Mouse (Mus musculus): ENCODE measurements around the gene Car7.
"Not testable (repeated sequence)": the region's sequence is repeated elsewhere in the genome, so short reads cannot be mapped to it uniquely, and the experiment has no call there.

Car7 gene

DNA sequence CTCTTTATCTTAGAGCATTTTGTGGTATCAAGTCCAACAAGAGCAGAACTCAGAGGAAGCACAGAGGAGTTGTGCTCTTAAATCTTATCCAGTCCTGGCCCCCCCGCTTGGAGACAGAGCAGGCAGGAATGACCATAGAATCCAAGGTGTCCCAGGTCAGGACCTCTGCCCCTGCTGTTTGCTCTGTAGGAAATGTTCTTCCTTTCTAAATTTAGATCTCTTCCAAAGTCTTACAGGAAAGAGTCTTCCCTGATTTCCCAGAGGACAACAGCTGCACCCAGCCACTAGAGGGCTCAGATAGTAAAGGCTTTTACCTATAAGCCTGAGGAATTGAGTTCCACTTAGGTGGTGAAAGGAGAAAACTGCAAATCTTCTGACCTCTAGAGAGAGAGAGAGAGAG lies 35.1 kb downstream of the Car7 start:
- DNase-seq (ENCODE audit: low spot score), result peak; percentile 38

DNA sequence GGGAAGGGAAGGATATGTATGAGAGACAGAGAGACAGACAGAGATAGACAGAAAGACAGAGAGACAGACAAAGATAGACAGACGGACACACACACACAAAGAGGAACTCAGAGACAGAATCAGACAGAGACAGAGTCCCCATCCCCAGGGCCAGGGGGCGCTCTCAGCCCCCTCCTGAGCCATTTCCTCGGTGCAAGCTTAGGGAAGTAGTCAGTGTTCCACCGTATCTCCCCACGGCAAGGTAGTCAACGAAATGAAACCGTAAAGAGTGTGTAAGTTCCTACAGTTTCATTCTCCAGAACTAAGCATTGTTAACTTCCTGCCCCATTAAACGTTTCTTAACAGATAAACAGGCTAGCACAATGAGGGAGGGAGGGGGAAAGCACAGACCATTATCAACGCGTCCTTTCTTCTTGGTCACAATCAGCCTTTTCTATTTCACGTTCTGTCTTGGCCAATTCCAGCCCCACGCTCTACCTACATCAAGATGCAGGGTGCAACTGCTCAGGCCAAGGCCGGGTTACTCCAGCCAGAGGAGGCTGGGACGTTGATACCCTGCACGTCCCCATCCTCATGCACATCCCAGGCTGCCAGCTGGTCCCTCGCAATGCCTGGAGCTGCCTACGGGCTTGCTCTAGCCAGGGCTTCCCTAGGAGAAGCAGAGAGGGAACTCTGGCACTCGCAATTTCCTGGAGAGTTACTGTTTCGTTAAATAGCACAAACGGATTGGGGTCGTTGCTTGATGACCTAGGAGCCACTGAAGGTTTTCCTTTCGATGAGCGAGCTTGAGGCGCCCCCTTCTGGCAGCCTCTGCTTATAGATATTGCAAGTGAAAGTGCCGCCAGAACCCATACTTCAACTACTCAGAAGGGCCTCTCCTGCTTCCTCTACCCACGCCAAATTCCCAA lies 36.2 kb downstream of the Car7 start:
- DNase-seq (ENCODE audit: low spot score), result peak; percentile 79

DNA sequence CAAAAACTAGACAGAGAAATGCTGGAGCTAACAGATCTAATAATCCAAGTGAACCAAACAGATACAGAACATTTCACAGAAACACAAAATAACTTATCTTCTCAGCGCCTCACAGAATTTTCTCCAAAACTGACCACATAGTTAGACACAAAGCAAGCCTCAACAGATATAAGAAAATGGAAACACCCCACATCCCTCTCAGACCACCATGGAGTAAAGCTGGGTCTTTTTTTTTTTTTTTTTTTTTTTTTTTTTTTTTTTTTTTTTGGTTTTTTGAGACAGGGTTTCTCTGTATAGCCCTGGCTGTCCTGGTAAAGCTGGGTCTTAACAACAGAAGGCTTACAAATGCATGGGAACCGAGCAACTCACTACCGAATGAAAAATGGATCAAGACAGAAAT lies 42.3 kb downstream of the Car7 start:
- DNase-seq (ENCODE audit: low spot score), result no peak

DNA sequence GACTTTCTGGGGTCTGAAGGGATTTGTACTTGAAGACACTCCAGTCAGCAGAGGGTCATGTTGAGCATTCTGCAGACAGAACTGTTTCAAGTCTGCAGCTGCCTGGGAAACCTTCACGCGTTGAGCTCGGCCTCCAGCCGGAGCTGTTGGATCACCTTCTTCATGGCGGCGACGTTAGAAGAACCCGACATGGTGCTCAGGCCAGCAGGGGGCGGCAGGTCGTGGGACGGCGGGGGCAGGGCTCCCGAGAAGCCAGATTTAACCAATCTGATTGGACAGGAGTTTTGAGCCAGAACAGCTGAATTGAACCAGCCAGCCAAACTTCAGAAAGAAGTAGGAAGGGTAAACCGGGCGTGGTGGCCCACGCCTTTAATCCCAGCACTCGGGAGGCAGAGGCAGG lies 43.1 kb downstream of the Car7 start:
- not testable (repeated sequence) for DNase-seq (ENCODE audit: low spot score)

DNA sequence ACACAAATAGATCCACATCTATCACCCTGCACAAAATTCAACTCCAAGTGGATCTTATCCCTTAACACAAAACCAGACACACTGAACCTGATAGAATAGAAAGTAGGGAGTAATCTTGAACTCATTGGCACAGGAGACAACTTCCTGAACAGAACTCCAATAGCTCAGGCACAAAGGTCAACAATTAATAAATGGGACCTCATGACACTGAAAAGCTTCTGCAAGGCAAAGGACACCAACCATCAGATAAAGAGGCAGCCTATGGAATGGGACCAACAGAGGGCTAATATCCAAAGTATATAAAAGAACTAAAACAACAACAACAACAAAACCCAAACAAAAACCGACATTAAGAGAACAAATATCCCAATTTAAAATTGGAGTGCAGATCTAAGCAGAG lies 50.0 kb downstream of the Car7 start:
- no peak for DNase-seq (ENCODE audit: low spot score)

DNA sequence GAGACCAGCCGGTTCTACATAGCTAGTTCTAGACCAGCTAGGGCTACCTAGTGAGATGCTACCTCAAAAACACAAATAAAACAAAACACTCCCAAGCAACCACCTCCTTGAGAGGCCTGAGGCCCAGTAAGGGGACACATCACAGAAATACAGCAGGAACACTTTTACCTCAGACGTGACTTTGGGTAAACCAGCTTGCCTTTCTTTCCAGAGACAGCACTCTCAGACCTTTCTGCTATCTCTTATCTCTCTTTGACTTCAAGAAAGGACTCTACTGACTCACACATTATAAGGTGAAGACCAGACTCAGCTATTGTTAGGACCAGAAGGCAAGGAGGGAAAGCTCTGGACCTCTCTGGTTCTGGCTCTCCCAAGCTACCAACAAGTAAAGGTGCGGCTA lies 55.8 kb downstream of the Car7 start:
- DNase-seq (ENCODE audit: low spot score), result no peak

DNA sequence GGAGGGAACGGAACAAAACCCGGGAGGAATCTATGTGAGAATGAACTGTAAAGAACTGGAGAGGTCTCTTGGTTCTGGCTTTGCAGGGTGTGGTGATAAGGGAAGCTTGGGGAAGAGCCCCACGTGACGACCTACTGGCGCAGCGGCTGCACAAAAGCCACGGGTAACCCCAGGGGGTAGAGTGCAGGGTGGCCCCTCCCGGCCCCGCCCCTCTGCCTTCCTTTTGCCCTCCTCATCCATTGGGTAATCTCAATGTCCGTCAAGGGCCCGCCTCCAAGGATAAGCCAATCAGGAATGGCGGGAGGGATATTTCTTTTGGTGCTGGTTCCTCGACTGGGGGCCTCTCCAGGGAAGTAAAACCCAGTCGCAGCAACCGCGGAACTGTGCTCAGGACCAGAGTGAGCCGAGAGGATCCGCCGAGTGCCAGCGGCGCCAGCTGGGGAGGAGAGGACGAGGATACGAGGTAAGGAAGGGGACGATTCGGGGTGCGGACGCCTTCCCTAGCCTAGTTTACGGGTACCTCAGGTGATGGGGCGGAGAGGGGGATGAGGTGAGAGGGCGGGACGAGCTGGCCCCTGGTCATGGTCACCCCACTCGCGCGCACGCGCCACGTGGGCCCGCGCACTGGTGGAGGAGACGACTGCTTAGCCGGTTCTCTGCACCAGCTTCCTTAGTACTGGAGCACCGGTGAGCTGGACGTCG lies 56.8 kb downstream of the Car7 start, which contains the start of gene Pdp2:
Gene Pdp2, plus strand, starts transcription at position 319 of the 702 bp plus-strand sequence.
- DNase-seq (ENCODE audit: low spot score), result peak; percentile 90

DNA sequence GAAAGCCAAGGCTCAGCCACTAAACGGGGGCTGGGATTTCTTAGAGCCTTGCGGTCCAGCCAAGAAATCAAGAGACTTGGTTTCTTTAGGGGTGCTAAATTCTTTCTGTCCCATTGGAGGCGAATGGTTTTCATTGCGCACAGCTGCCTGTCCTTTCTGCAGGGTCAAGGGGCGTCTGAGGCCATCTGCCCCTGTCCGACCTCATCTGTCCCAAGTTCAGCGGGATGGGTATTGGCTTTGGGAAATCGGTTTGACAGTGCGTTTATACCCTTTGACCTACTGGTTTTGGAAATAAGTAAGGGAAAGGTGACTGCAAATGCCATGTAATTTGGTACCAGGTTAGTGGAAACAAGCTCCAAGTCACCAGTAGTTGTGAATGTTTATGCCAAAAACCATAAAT lies 57.4 kb downstream of the Car7 start:
- DNase-seq (ENCODE audit: low spot score), result no peak

DNA sequence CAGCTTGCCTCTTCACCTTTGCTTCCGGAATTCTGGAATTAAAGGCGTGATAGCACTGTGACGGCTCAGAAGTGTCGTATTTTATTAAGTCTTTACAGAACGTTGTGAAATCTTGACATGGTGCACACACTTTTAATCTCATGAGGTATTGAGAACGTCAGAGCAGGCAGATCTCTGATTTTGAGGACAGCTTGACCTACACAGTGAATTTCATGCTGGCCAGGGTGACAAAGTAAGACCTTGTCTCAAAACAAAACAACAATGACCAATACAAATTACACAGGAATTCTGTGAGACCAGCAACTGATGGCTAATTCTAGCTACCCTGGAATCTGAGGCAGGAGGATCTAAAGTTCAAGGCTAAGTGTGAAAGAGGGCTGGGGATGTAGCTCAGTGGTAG lies 58.1 kb downstream of the Car7 start:
- no peak for DNase-seq (ENCODE audit: low spot score)

DNA sequence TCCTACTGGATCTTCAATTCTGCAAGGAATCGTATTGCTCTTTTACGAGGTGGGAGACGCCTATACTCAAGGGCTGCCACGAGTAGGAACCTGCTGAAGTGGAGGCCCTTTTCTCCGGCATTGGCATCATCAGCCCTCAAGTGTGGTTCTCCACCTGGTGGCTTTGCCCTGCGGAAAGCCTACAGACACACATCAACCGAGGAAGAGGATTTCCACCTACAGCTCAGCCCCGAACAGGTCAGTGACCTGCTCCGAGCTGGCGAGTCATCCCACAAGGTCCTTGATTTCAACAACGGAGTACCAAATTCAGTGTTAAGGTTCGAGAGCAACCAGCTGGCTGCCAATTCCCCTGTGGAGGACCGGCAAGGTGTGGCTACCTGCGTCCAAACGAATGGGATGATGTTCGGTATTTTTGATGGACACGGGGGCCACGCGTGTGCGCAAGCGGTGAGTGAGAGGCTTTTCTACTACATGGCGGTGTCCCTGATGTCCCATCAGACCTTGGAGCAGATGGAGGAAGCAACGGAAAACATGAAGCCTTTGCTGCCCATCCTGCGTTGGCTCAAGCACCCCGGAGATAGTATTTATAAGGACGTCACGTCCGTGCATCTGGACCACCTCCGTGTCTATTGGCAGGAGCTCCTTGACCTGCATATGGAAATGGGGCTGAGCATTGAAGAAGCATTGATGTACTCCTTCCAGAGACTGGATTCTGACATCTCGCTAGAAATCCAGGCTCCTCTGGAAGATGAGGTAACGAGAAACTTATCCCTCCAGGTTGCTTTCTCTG lies 59.2 kb downstream of the Car7 start:
- no peak for DNase-seq (ENCODE audit: low spot score)

DNA sequence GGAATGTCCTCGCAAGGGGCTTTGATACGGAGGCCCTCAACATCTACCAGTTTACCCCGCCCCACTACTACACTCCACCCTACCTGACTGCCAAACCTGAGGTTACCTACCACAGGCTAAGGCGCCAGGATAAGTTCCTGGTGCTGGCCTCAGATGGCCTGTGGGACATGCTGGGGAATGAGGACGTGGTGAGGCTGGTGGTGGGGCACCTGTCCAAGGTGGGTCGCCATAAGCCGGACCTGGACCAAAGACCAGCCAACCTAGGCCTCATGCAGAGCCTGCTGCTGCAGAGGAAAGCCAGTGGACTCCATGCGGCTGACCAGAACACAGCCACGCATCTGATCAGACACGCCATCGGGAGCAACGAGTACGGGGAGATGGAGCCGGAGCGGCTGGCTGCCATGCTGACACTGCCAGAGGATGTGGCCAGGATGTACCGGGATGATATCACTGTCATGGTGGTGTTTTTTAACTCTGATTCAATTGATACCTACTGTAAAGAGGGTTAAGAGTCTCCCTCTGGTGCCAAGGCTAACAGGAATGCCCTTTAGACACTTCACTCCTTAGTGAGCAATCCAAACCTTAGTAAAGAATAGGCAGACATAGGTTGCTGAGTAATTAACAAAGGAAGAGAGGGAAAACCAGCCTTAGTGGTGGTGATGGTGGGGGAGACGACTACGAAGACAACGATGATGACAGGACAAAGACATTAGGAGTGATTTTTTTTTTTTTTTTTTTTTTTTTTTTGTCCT lies 60.3 kb downstream of the Car7 start:
- DNase-seq (ENCODE audit: low spot score), result no peak

DNA sequence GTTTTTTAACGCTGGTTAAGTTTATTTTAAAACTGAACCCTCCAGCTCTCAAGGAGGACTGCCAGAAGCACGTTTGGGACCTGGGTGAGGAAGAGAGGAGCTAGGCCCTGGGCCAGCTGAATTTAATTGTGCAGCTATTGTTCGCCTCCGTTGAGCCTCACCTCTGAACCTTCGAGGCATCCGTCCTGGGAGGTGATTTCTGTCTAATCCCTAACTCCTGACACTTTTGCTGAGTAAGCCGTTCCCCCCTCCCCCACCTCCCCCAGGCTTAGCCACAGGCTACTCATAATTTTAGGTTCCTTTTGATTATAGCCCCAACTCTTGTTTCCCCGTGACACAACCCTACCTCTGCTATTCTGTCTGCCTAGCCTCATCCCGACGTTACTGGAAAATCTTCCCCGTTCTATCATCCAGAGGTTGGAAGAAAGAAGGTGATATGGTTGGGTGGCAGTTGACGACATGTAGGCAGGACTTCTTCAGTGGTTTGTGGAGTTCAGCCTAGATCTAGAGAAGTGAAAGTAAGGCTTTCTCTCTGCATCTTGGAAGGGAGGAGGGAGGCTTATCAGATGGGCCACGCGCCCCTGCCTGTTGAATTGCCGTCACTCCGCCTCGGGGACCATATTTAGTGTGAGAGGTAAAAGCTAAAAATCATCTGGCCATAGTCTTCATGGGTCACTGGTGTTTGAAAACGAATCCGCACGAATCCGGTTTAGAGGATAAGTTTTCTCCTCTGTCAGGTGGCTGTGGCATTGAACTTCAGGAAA lies 61.5 kb downstream of the Car7 start:
- DNase-seq (ENCODE audit: low spot score), result no peak

DNA sequence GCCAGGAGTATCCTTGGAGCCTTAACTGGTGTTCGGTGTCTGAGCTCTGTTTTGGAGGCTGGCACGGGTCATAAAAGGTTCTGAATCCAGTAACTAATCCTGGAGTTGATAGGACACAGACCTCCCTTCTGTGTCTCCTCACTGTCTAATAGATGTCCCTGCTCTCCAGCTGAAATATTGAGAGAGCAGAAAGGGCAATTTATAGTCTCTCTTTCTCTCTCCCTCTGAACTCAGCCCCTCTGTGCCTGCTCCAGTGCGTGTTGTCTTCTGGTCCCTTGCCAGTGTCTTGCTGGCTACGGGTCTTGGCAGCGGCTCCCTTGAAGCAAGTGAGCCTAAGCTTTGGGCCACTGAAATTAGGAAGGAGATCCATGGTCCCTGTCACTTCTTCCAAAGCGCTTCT lies 63.2 kb downstream of the Car7 start:
- no peak for DNase-seq (ENCODE audit: low spot score)

DNA sequence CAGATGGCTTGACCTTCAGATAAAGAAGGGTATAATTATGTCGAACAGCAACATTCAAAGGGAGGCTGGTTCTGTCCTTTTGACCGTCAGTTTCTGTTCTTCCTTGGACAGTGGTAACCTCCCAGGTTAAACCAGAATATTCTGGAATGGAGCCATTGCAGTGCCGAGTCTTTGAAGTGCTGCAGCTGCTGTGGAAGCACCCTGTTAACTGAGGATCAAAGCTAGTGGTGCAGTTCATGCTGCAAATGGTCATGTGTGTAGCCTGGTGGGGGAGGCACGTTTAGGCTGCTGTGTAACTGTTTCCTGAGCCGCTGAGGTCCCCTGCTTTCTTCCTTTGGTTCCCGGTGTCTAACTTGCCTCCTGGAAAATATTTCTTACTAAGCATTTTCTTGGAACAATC lies 64.0 kb downstream of the Car7 start:
- DNase-seq (ENCODE audit: low spot score), result no peak

Data from testis, postnatal 14 days (tissue).